Mouse (Mus musculus) cerebellum, adult (tissue): ENCODE results near the gene Zcchc4.
A peak's percentile ranks its signal among the peaks of the same experiment; 100 is the strongest.

Source experiments
- ATAC-seq: cut with Nextera tagmentation; 2 replicates; pipeline ENCODE4 v1.9.2; 2017; ENCODE audit warnings: mild to moderate bottlenecking, moderate library complexity, mixed read lengths; ENCODE audit not compliant: insufficient number of reproducible peaks, low FRiP score, low TSS enrichment

Gene Zcchc4

DNA sequence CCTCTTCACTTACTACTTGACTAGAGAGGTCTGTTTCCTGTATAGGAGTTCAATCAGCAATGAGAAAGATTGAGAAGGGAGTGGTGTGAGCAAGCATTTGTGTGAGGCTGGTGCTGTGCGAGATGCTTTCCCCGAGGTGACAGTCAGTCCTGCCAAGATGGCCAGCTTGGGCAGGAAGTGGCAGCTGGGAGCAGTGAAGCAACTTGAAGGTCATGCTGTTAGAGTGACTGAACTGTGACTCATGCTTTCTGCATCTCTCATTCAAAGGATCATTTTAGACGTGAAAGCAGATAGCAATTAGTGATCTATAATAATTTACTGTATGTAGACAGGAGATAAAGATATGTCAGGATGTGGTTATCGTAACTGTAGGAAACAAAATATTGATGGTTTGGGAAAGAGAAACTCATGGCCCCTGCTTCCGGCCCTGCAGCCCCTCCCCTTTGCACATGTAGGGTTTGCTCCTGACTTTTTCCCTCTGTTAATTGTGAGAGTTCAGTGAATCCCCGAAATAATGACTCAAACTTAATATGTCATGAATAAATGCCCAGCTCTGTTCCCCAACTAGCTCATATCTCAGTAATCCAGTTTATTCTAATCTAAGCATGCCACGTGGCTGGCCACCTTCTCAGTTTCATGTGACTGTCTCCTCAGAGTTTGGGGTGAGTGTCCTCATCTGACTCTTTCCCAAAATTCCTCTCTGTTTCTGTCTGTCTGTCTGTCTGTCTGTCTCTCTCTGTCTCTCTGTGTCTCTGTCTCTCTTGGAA lies 11.5 kb downstream of the Zcchc4 start:
- no peak for ATAC-seq

DNA sequence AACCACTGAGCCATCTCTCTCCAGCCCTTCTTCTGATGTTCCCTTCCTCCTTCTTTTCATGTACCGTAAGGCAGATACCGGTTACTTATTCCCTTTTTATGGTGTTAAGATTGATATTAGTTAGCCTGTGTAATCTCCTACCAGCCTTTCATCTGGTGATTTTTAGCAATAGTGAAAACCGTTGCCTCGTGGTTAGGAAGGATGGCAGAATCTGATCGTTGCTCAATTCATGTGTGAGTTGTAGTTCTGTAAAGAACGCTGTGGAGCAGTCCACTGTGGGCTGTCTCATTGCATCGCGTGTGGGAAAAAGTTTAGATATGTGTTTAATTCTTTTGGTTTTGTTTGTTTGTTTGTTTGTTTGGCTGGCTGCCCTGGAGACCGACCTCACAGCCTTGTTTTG lies 18.0 kb downstream of the Zcchc4 start:
- ATAC-seq: no peak

DNA sequence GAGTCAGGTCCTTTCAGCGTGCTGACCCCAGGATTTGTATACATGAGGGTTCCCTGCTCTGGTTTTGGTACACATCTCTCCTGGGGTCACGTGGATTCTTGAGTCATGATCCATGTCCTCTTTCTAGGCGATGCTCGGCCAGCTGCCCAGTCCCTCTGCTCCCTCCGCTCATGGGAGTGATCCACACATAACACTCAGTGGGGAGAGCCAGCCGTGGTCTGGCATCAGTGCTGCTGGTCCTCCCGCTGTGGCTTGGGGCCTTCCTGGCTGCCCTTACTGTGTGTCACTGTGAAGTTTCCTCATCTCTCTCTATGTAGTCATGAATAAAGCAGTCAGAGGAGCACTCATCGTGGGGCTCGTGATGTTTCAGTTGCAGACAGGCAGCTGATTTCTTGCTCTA lies 18.9 kb downstream of the Zcchc4 start:
- ATAC-seq: no peak

DNA sequence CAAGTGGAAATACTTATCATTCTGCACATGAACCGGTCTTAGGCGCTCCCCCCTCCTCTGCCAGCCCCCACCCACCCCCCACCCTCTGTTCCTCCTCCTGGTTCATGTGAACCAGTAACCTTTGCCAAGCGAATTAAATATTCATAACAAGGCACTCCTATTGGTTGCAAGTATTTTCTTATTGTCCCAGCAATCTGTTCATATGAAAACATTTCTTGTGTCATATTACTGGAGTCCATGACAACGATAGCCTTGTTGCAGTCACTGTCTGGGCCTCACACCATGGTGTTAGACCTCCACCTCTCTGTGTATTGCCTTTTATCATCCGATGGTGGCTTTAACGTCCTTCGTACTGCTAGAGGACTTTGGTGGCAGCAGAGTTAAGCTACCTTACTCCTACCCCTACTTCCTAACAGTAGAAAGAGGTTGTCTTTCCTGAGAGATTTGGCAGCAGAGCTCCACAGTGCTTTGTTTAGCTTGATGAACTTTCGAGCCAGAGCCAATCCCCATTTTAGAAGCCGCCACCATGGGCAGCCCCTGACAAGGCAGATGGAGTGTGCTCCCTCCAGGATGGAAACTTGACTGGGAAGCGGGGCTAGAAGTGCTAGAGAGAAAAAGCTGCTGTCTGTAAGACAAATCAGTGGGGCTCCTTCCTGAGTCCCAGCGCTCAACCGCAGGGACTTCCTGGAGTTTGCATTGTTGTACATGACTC lies 24.2 kb downstream of the Zcchc4 start:
- no peak for ATAC-seq

GRCm38 (mm10) chr5:52805801-52806200 lies 30.6 kb downstream of the Zcchc4 start:
- ATAC-seq: no peak

DNA sequence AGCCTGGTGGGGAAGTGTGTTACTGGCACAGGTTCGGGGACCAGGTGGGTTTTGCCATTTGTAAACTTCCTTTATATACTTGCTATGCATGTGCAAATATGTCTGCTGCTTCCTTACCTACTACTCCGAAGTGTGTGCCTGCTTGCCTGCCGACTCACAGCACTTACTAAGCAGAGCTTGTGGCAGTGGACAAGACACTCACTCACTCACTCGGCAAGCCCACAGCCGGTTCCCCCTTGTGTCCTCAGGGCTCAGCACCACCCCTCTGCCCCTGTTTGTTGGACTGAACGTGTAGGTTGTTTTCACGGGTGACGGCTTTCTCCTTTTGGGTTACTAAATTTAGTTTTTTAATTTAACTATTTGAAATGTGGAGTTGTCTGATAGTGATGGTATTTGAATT lies 31.1 kb downstream of the Zcchc4 start:
- ATAC-seq: no peak

- no peak for ATAC-seq
These were observed 31.8 kb downstream of the Zcchc4 start for GRCm38 (mm10) chr5:52807030-52807429.

GRCm38 (mm10) chr5:52810446-52810845 lies 35.2 kb downstream of the Zcchc4 start:
- no peak for ATAC-seq

DNA sequence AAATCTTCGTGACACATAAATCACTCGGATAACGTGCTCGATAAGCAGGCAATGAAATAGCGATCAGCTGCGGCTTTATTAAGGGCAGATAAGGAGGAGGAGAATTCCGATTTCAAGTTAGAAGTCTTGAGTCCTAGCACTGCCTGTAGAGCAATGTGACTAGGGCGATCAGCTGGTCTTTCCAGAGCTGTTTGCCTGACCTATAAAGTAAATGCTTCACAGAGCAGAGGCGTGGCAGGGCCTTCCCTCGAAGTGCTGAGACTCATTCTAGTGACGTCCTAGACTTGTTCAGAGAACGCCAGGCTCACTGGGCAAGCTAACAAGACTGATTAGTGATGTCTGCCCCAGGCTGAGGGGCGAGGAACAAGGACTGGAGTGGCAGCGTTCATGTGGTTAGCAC lies 35.8 kb downstream of the Zcchc4 start:
- ATAC-seq: no peak

- no peak for ATAC-seq
These were observed 37.2 kb downstream of the Zcchc4 start for GRCm38 (mm10) chr5:52812456-52812855.

- ATAC-seq: no peak
These were observed 38.1 kb downstream of the Zcchc4 start for GRCm38 (mm10) chr5:52813312-52813711.

DNA sequence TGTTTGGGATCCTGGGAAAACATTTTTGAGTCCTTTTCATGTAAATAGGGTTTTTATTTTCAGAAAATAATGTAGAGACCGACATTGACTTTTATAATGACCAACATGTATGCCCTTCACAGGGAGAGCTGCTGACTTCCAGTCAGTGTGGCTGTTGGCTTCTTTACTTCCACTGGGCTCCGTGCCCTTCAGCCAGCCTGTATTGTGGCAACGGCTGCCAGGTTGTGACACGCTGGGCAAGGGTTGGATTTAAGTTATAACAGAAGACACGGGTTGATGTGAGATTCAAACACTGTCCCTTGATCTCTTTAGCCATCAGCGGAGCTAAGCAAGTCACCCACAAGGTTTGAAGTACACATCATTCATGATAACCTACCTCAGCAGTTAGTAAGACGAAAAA lies 43.5 kb downstream of the Zcchc4 start:
- ATAC-seq: no peak

DNA sequence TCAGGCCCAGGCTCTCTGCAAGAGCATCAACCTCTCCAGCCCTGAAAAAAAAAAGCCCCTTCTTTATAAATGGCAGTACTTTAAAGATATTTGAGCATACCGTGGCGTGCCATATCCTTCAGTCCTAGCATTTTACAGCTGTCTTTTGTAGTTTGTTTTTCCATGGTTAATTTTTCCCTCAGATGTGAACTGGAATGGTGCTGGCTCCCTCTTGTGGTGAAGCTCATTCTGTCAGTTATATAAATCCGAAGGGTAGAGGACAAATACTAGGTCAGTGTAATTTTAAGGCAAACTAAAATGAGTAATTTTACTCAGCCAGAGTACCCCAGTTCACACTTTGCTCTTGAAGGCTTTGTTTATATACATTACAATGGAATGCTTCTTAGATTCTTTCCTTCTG lies 46.5 kb downstream of the Zcchc4 start:
- ATAC-seq: 0 out of 2 replicates have a peak, but pooled peaks have one; percentile 40

DNA sequence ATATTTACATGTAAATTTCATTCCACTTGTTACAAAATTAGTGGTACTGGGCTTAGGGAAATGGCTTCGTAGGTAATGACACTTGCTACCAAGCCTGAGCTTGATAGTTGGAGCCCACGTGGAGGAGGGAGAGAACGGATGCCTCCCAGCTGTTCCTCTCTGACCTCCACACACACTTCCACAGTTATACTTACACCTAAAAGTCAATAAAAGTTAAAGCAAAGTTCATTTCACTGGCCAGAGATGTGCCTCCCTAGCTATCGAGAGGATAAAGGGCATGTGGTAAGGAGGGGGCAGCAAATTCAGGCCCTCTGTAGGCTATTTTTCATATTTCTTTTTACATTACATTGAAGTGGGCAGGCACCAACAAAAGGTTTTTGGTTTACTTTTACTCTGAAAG lies 52.7 kb downstream of the Zcchc4 start:
- no peak for ATAC-seq

DNA sequence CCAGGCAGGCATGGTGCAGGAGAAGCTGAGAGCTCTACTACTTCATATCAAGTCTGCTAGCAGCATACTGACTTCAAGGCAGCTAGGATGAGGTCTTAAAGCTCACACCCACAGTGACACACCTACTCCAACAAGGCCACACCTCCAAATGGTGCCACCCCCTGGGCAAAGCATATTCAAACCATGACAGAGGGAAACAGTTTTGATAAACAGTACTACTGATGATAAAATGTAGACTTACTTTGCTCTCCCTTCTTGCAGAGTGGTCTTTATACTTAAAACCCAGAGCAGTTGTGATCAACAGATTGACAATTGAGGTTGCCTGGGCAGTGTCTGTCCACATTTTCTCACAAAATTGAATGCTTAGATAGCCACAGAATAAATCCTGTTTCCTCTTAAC lies 57.8 kb downstream of the Zcchc4 start:
- ATAC-seq: no peak

DNA sequence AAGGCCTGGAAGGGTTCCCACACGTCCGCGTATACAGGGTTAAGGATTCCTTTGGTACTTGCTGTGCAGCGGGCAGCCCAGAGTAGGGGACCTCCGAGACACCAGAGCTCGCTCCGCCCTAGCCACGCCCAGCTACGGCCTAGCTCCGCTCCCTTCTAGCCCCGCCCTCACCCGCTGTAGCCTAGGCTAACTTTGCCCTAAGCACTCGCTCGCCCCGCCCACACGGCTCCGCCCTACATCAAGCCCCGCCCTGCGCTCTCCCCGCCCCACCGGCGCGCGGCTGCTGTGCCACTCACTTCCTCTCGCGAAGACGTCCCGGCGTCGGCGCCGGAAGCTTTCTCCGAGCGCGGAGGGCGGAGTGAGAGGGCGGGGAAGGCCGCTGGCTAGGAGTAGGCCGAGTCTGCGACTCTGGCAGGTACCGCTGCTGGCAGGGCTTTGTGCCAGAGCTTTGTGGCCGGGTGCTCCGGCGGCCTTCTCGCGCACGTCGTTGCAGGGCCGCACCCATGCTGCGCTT lies 58.6 kb downstream of the Zcchc4 start, which contains the start of gene Anapc4:
TSS of gene Anapc4 (plus strand) at position 252 of the 514 bp plus-strand sequence.
- peak; percentile 96 for ATAC-seq

- ATAC-seq: peak; percentile 49
These were observed 59.2 kb downstream of the Zcchc4 start for GRCm38 (mm10) chr5:52834386-52834785.

GRCm38 (mm10) chr5:52844319-52844718 lies 69.1 kb downstream of the Zcchc4 start:
- no peak for ATAC-seq

DNA sequence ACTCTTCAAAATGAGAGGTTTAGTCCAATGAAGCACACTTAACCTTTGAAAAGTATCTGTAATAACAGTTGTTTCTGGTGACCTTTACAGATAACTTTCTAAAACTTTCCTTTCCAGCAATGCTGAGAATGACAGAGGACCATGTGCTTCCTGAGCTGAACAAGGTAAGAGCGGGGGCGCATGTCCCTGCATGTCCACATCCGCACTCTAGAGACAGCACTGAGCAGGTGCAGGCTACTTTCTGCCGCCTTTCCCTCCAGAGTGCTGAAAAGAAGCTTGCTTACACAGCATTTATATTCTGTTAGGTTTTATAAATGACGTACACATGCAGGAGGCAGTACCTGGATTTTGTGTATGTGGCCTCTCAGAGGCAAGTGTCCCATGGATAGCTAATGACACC lies 80.5 kb downstream of the Zcchc4 start:
- no peak for ATAC-seq

DNA sequence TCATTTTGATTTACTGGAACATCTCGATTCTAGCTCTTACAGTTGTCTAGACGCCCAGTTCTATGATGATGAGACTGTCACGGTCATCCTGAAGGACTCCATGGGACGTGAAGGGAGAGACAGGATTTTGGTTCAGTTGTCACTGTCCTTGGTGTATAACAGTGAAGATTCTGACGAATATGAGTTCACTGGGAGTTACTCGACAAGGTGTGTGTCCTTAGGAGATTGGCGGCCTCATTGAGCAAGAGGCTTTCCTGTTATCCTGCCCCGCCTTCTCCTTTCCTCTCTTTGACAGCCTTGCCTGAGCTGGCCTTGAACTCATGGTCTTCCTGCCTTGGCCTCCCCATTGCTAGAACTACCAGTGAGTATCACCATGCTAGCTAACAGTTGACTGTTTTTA lies 89.2 kb downstream of the Zcchc4 start:
- no peak for ATAC-seq

GRCm38 (mm10) chr5:52865825-52866224 lies 90.6 kb downstream of the Zcchc4 start:
- no peak for ATAC-seq
